Mouse (Mus musculus) lung, embryonic 16.5 days (tissue): ENCODE data around the gene Slc39a1. TPM values are rescaled to one million over a fixed set of nuclear protein-coding genes. Genes with fewer than 3 reads are reported as not detected.

Experiments used
- ATAC-seq: fragments of 200-750 bp; cut with Nextera tagmentation; 2 replicates; pipeline ENCODE4 v1.8.0; 2017; ENCODE audit warnings: low read depth, mild to moderate bottlenecking, moderate library complexity
- H3K27ac ChIP-seq: fragments of 300-500 bp; sonication (generic); 2 replicates; pipeline ENCODE4 v1.5.1; 2014; ENCODE audit warnings: mild to moderate bottlenecking, control low read depth, low read length
- H3K27me3 ChIP-seq: fragments of 300-500 bp; sonication (generic); 2 replicates; pipeline ENCODE4 v1.6.1; 2014; ENCODE audit warnings: low read depth, low read length, mixed read lengths; ENCODE audit not compliant: control insufficient read depth, insufficient read depth
- H3K36me3 ChIP-seq: fragments of 300-500 bp; sonication (generic); 2 replicates; pipeline ENCODE4 v1.6.1; 2014; ENCODE audit warnings: low read length; ENCODE audit not compliant: control insufficient read depth, insufficient read depth
- H3K4me1 ChIP-seq: fragments of 300-500 bp; sonication (generic); replicated peaks from 2 replicates; pipeline ENCODE4 v1.6.1; 2014; ENCODE audit warnings: low read length, mixed read lengths; ENCODE audit not compliant: control insufficient read depth, insufficient read depth
- H3K4me2 ChIP-seq: fragments of 300-500 bp; sonication (generic); 2 replicates; pipeline ENCODE4 v1.6.1; 2014; ENCODE audit warnings: low read depth, low read length, control low read depth
- H3K4me3 ChIP-seq: fragments of 300-500 bp; sonication (generic); 2 replicates; pipeline ENCODE4 v1.5.1; 2014; ENCODE audit warnings: mild to moderate bottlenecking, low read length, control low read depth
- H3K9ac ChIP-seq: fragments of 300-500 bp; sonication (generic); 2 replicates; pipeline ENCODE4 v1.6.1; 2014; ENCODE audit warnings: low read length, control low read depth
- H3K9me3 ChIP-seq: fragments of 300-500 bp; sonication (generic); 2 replicates; pipeline ENCODE4 v1.6.1; 2016; ENCODE audit warnings: low read length; ENCODE audit not compliant: control insufficient read depth
- WGBS: fragments of 180-500 bp; shearing (Covaris S2); extraction: QIAGEN DNeasy Blood & Tissue Kit; methylation state at CpG from one replicate; pipeline ENCODE4 v1.1.7; 2014; 5-methylcytosine and 5-hydroxymethylcytosine counted together
- polyA plus RNA-seq: library from polyadenylated mRNA; unstranded; fragments of >200 nt; fragmentation: Nextera tagmentation; extraction: Ambion mirVana; gene quantifications from 2 replicates; pipeline ENCODE4 v1.2.1, GENCODE M21; 2015

Slc39a1 gene
- polyA plus RNA-seq, 1 experiment from 2014 or later: 105 TPM

DNA sequence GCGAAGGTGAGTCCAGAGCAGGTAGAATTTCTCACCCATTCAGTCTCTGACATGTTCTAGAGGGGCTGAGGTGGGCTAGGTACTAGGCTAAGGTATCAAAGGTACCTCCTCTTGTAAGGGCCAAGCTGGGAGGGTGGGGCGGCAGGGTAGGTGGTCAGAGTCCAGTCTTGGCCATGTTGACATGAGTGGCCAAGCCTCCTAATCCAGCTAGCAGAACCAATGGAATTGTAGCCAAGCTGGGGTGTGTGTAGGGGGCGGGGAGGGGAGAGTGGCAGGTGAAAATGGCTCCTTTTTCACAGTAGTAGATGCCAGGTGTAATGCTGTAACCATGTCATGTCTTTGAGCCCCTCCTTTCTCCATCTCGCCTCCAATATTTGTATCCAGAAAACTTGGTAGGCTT lies 10.5 kb downstream of the Slc39a1 start:
- WGBS: 91% methylated on average over 4 of the region's 4 CpGs
- ATAC-seq: no peak
- H3K4me1 ChIP-seq: peaks cover 13% of the 10 kb centered on the region

GRCm38 (mm10) chr3:90263121-90263771 lies 15.3 kb downstream of the Slc39a1 start:
- Histone ChIP-seq H3K4me3 (no peak overlapping the region), H3K9me3 (no peaks in the 10 kb centered on the region), H3K4me1 (peaks cover 9% of the 10 kb centered on the region), H3K9ac (no peak overlapping the region), H3K36me3 (peaks cover 34% of the 10 kb centered on the region), H3K27ac (no peak overlapping the region), H3K4me2 (no peak overlapping the region), H3K27me3 (no peaks in the 10 kb centered on the region)
- WGBS: 87% methylated on average over 5 of the region's 5 CpGs
- no peak for ATAC-seq

More for the DNA sequence above, 10.5 kb downstream of the Slc39a1 start:
- H3K9ac ChIP-seq: no peak overlapping the region
- no peaks in the 10 kb centered on the region for H3K9me3 ChIP-seq
- H3K36me3 ChIP-seq: peaks cover 37% of the 10 kb centered on the region
- H3K4me2 ChIP-seq: no peak overlapping the region
- H3K27me3 ChIP-seq: no peaks in the 10 kb centered on the region
- H3K4me3 ChIP-seq: no peak overlapping the region
- no peak overlapping the region for H3K27ac ChIP-seq

- Histone ChIP-seq H3K4me3 (peak overlapping the region; percentile 81), H3K9ac (peak overlapping the region; percentile 87), H3K4me2 (peak overlapping the region; percentile 62), H3K9me3 (no peaks in the 10 kb centered on the region), H3K27me3 (no peaks in the 10 kb centered on the region), H3K27ac (peak overlapping the region; percentile 98), H3K4me1 (peaks cover 9% of the 10 kb centered on the region), H3K36me3 (peaks cover 25% of the 10 kb centered on the region)
- WGBS: 32% methylated on average over 10 of the region's 10 CpGs
- no peak for ATAC-seq
These were observed 16.7 kb downstream of the Slc39a1 start for GRCm38 (mm10) chr3:90264687-90265033.

DNA sequence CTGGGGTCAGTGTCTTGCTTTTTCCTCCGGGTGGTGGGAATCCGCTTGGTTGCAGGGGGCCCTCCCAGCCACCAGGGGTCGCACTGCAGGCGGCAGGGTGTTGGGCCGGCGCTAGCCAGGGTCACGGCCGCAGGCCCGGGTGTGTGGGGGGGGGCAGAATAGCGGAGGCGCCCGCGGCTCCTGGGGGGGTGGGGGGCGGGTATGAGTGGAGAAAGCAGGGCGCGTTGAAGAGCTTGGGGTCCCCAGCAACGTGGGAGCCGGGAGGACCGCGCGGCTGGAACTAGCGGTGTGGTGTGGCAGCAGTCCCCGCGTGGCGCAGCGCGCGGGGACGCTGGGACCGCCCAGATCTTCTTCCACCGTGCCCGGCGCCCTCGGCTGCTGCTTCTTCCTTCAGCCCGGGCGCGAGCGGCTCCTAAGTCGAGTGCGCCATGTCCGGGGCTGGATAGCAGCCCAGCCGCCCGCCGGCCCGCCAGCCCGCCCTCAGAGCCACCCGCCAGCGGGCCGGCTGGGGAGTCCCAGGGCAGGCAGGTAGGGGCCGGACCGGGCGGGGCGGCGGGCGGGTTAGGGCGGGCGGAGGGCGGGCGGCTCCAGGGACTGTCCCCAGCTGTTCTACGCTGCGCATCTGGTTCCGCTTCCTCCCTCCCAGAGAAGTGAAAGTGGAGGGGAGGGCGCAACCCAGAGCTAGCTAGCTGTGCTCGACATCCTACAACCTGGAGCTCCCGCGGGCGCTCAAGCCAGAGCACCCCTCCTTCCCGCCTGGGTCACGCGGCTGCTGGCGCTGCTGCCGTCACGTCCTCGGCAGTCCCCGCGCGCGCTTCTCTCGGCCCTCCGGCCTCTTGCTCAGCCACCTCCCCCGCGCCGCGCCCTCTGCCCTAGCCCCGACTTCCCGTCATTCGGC lies 17.3 kb downstream of the Slc39a1 start, which contains the start of gene Dennd4b:
Dennd4b (plus strand) TSS at position 152 of the 898 bp plus-strand sequence.
- ATAC-seq: peak; percentile 95
- Histone ChIP-seq H3K9me3 (no peaks in the 10 kb centered on the region), H3K27ac (peak within 1 kb of the TSS; percentile 98), H3K4me3 (peak within 1 kb of the TSS; percentile 81), H3K9ac (peak within 1 kb of the TSS; percentile 87), H3K27me3 (no peaks in the 10 kb centered on the region), H3K36me3 (peaks cover 23% of the 10 kb centered on the region), H3K4me1 (peaks cover 9% of the 10 kb centered on the region), H3K4me2 (peak within 1 kb of the TSS; percentile 62)
- under 1% methylated on average over 54 of the region's 87 CpGs for WGBS

DNA sequence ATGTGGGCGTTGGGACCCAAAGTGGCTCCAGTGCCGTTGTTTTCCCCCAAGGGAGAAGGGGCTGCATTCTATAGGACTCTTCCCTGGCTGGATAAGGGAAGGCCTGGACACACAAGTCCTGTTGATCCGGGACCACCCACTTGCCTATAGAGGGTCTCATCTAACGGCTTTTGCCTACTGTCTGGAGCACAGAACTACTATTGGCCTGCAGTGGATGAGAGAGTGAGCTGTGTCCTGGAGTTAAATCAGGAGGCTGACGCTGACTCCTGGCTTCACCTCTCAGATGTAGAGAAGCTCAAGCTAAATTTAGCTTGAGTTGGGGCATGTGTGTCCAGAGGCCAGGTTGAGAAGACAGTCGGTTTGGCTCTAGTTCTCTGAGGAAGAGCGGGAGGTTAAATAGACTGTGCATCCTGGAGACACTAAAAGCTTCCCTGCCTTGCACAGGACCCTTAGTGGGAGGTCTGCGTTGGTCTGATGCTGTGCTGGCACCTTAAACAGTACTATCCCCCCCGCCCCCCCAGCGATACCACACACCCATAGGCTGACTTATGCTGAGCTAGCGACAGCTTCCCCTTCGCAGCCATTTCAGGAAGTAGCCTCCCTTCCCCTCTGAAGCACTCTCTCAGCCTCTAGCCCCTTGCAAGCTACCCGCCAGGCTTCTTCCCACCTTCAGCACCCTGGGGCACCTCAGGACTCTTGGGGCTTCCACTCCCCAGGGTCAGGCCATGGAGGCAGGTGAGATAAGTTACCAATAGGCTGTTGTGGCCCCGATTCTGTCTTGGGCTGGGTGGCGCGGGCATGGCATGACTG lies 18.2 kb downstream of the Slc39a1 start:
- no peak for ATAC-seq
- Histone ChIP-seq H3K9me3 (no peaks in the 10 kb centered on the region), H3K4me1 (peaks cover 9% of the 10 kb centered on the region), H3K4me3 (peak overlapping the region; percentile 81), H3K36me3 (peaks cover 14% of the 10 kb centered on the region), H3K4me2 (peak overlapping the region; percentile 62), H3K27me3 (no peaks in the 10 kb centered on the region), H3K9ac (peak overlapping the region; percentile 87), H3K27ac (peak overlapping the region; percentile 98)
- WGBS: 19% methylated on average over 16 of the region's 16 CpGs

- Histone ChIP-seq H3K9ac (no peak overlapping the region), H3K4me2 (peak overlapping the region; percentile 62; the same call in 1 of the 2 replicates), H3K27ac (no peak overlapping the region), H3K36me3 (peaks cover 7% of the 10 kb centered on the region), H3K4me3 (peak overlapping the region; percentile 81; the same call in 1 of the 2 replicates), H3K4me1 (peaks cover 9% of the 10 kb centered on the region), H3K27me3 (no peaks in the 10 kb centered on the region), H3K9me3 (no peaks in the 10 kb centered on the region)
- WGBS: 87% methylated on average over 20 of the region's 20 CpGs
- ATAC-seq: no peak
These were observed 19.2 kb downstream of the Slc39a1 start for GRCm38 (mm10) chr3:90266901-90267775.

DNA sequence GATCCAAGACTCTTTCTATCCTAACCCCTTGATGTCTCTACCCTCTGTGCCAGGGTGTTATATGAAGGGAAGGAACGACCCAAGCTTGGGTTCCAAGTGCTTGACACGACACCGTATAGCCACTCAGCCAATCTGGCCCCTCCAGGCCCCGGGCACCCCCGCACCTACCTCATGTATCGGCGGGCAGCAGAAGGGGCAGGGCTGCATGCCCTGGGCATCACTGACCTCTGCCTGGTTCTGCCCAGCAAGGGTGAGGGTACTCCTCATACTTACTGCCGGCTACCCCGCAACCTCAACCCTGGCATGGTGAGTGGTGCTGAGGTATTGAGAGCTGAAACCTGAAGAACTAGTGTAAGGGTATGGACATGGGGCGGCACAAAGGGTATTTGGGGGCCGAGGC lies 20.2 kb downstream of the Slc39a1 start:
- Histone ChIP-seq H3K4me3 (no peak overlapping the region), H3K27me3 (no peaks in the 10 kb centered on the region), H3K4me2 (no peak overlapping the region), H3K4me1 (peaks cover 9% of the 10 kb centered on the region), H3K9me3 (no peaks in the 10 kb centered on the region), H3K36me3 (peaks cover 10% of the 10 kb centered on the region), H3K27ac (no peak overlapping the region), H3K9ac (no peak overlapping the region)
- ATAC-seq: no peak
- WGBS: 94% methylated on average over 11 of the region's 11 CpGs

DNA sequence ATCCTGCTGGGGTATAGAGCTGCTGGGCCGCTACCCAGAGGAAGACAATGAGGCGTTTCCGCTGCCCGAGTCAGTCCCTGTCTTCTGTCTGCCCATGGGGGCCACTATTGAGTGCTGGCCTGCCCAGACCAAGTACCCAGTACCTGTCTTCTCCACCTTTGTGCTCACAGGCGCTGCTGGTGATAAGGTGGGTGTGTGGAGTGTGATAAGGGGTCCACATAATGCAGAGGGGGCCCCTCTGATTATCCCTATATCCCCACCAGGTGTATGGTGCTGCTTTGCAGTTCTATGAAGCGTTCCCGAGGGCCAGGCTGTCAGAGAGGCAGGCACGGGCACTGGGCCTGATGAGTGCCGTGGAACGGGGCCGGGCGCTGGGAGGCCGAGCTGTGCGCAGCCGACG lies 21.0 kb downstream of the Slc39a1 start:
- WGBS: 90% methylated on average over 16 of the region's 16 CpGs
- Histone ChIP-seq H3K4me2 (no peak overlapping the region), H3K9me3 (no peaks in the 10 kb centered on the region), H3K4me1 (peaks cover 9% of the 10 kb centered on the region), H3K27me3 (no peaks in the 10 kb centered on the region), H3K36me3 (peaks cover 9% of the 10 kb centered on the region), H3K9ac (no peak overlapping the region), H3K4me3 (no peak overlapping the region), H3K27ac (no peak overlapping the region)
- no peak for ATAC-seq
